Mouse (Mus musculus) C2C12 (cell line): Measurements from ENCODE around the gene Pgk1. TPM values are rescaled to one million over a fixed set of nuclear protein-coding genes. Genes with fewer than 3 reads are reported as not detected.

Experiments used
- H3K27me3 ChIP-seq: one replicate; pipeline ENCODE4 v1.6.1; 2011; ENCODE audit not compliant: control insufficient read depth, insufficient read depth, insufficient read length
- H3K36me3 ChIP-seq: one replicate; pipeline ENCODE4 v1.6.1; 2011; ENCODE audit not compliant: control insufficient read depth, insufficient read depth
- H3K4me3 ChIP-seq: one replicate; pipeline ENCODE4 v1.5.1; 2011; ENCODE audit warnings: mild to moderate bottlenecking, control low read depth; ENCODE audit not compliant: poor library complexity, insufficient read depth, severe bottlenecking
- H3K79me2 ChIP-seq: one replicate; pipeline ENCODE4 v1.6.1; 2011; ENCODE audit not compliant: control insufficient read depth, insufficient read depth
- H3K79me3 ChIP-seq: one replicate; pipeline ENCODE4 v1.6.1; 2011; ENCODE audit warnings: low read depth, control low read depth
- H3ac ChIP-seq: one replicate; pipeline ENCODE3; 2011; ENCODE audit warnings: low read depth; ENCODE audit not compliant: control insufficient read depth, insufficient read length
- CEBPB ChIP-seq: IDR thresholded peaks from one replicate; pipeline ENCODE4 v1.6.1; 2011; ENCODE audit warnings: low read depth, mild to moderate bottlenecking, control low read depth, moderate library complexity
- CTCF ChIP-seq: IDR thresholded peaks from one replicate; pipeline ENCODE4 v1.5.1; 2011; ENCODE audit not compliant: control insufficient read depth, insufficient read depth, insufficient read length
- FOSL1 ChIP-seq: IDR thresholded peaks from one replicate; pipeline ENCODE4 v1.8.0; 2011; ENCODE audit warnings: mild to moderate bottlenecking, low read length; ENCODE audit not compliant: poor library complexity, insufficient read depth, severe bottlenecking
- MAX ChIP-seq: IDR thresholded peaks from one replicate; pipeline ENCODE4 v1.6.1; 2011; ENCODE audit warnings: mild to moderate bottlenecking, control low read depth
- MYOD1 ChIP-seq: IDR thresholded peaks from one replicate; pipeline ENCODE4 v1.6.1; 2011; ENCODE audit warnings: low read depth; ENCODE audit not compliant: control insufficient read depth, insufficient read length
- MYOG ChIP-seq: IDR thresholded peaks from one replicate; pipeline ENCODE4 v1.6.1; 2011; ENCODE audit not compliant: control insufficient read depth, insufficient read length; ENCODE audit errors: extremely low read depth
- USF1 ChIP-seq: IDR thresholded peaks from one replicate; pipeline ENCODE4 v1.6.1; 2011; ENCODE audit warnings: low read depth, mild to moderate bottlenecking, control low read depth, moderate library complexity
- polyA plus RNA-seq: library from polyadenylated mRNA; unstranded; fragments of >200 nt; fragmentation: generic; extraction: Trizol; gene quantifications from one replicate; pipeline ENCODE4 v1.2.1, GENCODE M21; 2012; ENCODE audit warnings: missing spikeins

The Pgk1 gene
- polyA plus RNA-seq, 1 experiment, result 880 TPM

DNA sequence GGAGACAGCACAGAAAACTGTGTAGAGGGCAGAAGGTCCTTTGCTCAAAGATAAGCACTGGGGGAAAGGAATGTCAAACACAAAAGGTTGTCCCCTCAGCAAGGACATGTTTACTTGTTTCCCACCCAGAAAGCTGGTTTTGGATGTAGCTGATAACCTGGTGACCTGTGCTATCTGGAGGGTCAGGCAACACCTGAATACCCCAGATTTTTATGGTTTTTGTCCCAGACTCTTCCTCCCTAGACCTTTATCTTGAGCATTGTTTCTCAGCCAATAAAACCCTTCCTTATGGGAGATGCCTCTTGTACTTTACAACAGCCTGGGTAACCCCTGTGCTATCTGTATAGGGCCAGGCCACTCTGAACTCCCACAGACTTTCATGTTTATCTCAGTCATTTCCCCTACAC is 32.7 kb upstream of the Pgk1 start:
- no peak for TF ChIP-seq MYOD1
- no peak for TF ChIP-seq MYOG
- TF ChIP-seq CTCF, result no peak
- TF ChIP-seq FOSL1, result no peak
- TF ChIP-seq CEBPB, result no peak
- TF ChIP-seq MAX, result no peak
- TF ChIP-seq USF1, result no peak
- Histone ChIP-seq H3K79me2 (no peaks in the 10 kb centered on the region), H3K4me3 (no peak overlapping the region), H3ac (no peak overlapping the region), H3K27me3 (no peaks in the 10 kb centered on the region), H3K79me3 (no peaks in the 10 kb centered on the region), H3K36me3 (no peaks in the 10 kb centered on the region)

DNA sequence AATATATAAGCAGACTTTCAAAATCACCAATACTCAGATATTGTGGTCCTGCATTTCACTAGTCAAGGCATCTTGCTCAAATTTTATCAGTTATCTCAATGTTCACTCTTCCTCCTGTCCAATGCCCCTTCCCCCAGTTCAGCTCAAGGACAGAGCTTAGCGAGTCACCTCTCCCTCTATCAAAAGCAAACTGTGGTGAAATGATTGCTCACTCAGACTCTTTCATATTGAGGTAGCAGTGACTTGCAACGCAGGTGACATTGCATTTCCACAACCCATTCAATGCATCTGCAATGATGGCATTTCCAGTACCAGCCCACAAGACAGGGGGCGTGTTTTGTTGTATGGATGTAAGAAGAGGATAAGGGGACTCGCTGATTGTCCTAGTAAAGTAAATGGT is 31.0 kb upstream of the Pgk1 start:
- no peaks in the 10 kb centered on the region for H3K27me3 ChIP-seq
- no peaks in the 10 kb centered on the region for H3K36me3 ChIP-seq
- no peak overlapping the region for H3ac ChIP-seq
- TF ChIP-seq CTCF (no peak), CEBPB (no peak), FOSL1 (no peak), MYOG (no peak), USF1 (no peak), MAX (no peak), MYOD1 (no peak)
- no peak overlapping the region for H3K4me3 ChIP-seq
- H3K79me3 ChIP-seq, result no peaks in the 10 kb centered on the region
- no peaks in the 10 kb centered on the region for H3K79me2 ChIP-seq

DNA sequence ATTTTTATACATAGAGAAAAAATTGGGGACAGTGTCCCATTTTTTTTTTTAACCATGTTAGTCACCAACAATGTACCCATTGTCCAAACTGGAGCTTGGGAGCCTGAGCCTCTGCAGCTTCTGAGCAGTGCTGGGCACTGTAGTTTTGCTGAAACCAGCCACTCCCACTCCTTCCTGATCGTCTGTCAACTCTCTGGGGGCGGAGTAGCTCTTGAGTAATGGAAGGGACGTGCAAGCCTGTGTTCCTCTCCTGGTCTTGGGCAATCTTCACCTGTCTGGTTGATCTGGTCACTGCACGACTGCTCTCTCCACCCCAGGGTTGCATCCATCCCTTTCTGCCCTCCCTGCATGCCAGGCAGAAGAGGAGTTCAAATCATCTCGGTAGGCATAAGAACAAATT is 22.9 kb upstream of the Pgk1 start:
- H3K36me3 ChIP-seq, result no peaks in the 10 kb centered on the region
- no peak for TF ChIP-seq CTCF
- no peak for TF ChIP-seq CEBPB
- no peak for TF ChIP-seq MYOG
- no peak for TF ChIP-seq FOSL1
- TF ChIP-seq MAX, result no peak
- no peak for TF ChIP-seq MYOD1
- no peak for TF ChIP-seq USF1
- H3K4me3 ChIP-seq, result no peak overlapping the region
- H3K79me2 ChIP-seq, result no peaks in the 10 kb centered on the region
- H3ac ChIP-seq, result no peak overlapping the region
- H3K79me3 ChIP-seq, result no peaks in the 10 kb centered on the region
- H3K27me3 ChIP-seq, result no peaks in the 10 kb centered on the region

DNA sequence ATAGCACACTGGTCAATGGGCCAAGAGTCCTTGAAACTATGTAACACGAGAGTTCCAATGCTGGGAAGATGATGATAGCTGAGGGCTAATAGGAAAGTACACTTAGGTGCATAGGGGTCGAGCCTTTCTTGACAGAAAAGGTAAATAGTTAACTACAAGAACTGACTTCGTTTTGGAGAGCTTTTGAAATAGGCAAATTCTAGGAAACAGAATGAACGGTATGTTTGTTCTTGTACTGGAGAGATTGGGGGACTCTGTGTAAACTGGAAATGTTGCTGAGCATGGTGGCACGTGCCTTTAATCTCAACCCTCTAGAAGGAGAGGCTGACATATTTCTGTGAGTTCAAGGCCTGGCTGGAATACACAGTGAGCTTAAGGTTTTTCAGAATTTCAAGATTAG is 22.3 kb upstream of the Pgk1 start:
- Histone ChIP-seq H3K36me3 (no peaks in the 10 kb centered on the region), H3K27me3 (no peaks in the 10 kb centered on the region), H3ac (no peak overlapping the region), H3K4me3 (no peak overlapping the region), H3K79me3 (no peaks in the 10 kb centered on the region), H3K79me2 (no peaks in the 10 kb centered on the region)
- no peak for TF ChIP-seq CTCF
- TF ChIP-seq CEBPB, result no peak
- no peak for TF ChIP-seq USF1
- no peak for TF ChIP-seq MAX
- TF ChIP-seq MYOD1, result no peak
- TF ChIP-seq FOSL1, result no peak
- no peak for TF ChIP-seq MYOG

DNA sequence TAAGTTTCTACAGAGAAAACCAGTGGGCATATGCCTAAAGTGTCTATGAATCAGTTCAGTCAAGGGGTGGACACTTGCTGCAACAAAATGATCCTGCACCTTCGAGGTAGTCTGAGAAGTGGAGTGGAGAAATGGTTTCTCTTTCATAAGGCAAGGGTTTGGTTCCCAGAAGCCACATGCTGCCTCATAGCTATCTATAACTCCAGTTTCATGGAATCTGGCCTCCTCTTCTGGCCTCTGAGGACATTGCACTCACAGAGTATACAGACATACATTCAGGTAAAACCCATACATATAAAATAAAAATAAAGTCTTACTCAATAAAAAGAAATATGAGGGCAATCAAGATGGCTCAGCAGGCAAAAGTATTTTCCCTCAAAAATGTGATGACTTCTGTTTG is 21.8 kb upstream of the Pgk1 start:
- H3K79me2 ChIP-seq, result no peaks in the 10 kb centered on the region
- H3ac ChIP-seq, result no peak overlapping the region
- H3K4me3 ChIP-seq, result no peak overlapping the region
- peak; percentile 14 for TF ChIP-seq CTCF
- TF ChIP-seq USF1, result no peak
- no peaks in the 10 kb centered on the region for H3K79me3 ChIP-seq
- H3K27me3 ChIP-seq, result no peaks in the 10 kb centered on the region
- H3K36me3 ChIP-seq, result no peaks in the 10 kb centered on the region

DNA sequence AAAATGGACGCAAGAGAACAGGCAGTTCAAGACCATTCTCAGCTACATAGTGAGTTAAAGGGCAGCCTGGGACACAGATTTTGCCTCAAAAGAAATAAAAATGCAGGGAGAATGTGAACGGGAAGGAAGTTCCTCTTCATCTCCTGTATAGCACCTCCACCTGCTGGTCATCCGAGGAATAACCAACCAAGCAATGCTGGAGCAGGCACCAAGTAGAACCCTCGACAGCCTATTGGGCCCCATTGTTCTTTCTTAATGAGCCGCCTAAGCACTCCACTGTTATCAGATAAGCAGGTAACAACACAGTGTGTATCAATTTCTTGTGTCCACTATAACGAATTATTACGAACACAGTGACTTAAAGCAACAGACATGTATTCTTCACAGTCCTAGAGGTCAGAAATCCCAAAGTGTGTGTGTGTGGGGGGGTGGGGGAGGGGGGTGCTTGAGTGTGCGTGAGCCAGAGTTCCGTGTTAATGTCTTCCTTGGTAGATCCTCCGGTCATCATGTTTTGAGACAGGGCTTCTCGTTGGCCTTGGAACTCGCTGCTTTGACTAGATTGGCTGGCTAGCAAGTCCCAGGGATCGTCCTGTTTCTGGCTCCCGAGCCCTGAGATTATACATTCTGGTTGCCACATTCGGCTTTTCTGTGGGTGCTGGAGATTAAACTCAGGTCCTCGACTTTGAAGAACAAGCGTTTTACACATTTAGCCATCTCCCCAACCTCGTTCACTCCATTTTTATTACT is 15.6 kb upstream of the Pgk1 start:
- Histone ChIP-seq H3K36me3 (no peaks in the 10 kb centered on the region), H3ac (no peak overlapping the region), H3K27me3 (no peaks in the 10 kb centered on the region), H3K79me2 (no peaks in the 10 kb centered on the region), H3K4me3 (no peak overlapping the region), H3K79me3 (no peaks in the 10 kb centered on the region)
- TF ChIP-seq CTCF (peak; percentile 39), MAX (no peak)
